Mouse (Mus musculus) limb, embryonic 14.5 days (tissue): ENCODE data around the gene Ttll3. TPM values are rescaled to one million over a fixed set of nuclear protein-coding genes. Genes with fewer than 3 reads are reported as not detected.

ENCODE experiments used
- ATAC-seq: fragments of 200-750 bp; cut with Nextera tagmentation; 2 replicates; pipeline ENCODE4 v1.8.0; 2017; ENCODE audit warnings: low read depth, moderate number of reproducible peaks, moderate TSS enrichment; ENCODE audit not compliant: low FRiP score
- DNase-seq: peaks from one replicate; pipeline ENCODE4 v3.0.0-alpha.2; 2015; ENCODE audit warnings: low spot score
- H3K27ac ChIP-seq: fragments of 300-500 bp; sonication (generic); replicated peaks from 2 replicates; pipeline ENCODE4 v1.5.1; 2014; ENCODE audit warnings: low read depth, mild to moderate bottlenecking, low read length, moderate library complexity, mixed read lengths
- H3K27me3 ChIP-seq: fragments of 300-500 bp; sonication (generic); 2 replicates; pipeline ENCODE4 v1.6.1; 2014; ENCODE audit warnings: low read length, mixed read lengths; ENCODE audit not compliant: control insufficient read depth, insufficient read depth
- H3K36me3 ChIP-seq: fragments of 300-500 bp; sonication (generic); 2 replicates; pipeline ENCODE4 v1.6.1; 2014; ENCODE audit warnings: mild to moderate bottlenecking, low read length, moderate library complexity, mixed read lengths; ENCODE audit not compliant: control insufficient read depth, insufficient read depth
- H3K4me1 ChIP-seq: fragments of 300-500 bp; sonication (generic); 2 replicates; pipeline ENCODE4 v1.6.1; 2014; ENCODE audit warnings: antibody characterized with exemption, low read length, mixed read lengths; ENCODE audit not compliant: control insufficient read depth, insufficient read depth
- H3K4me2 ChIP-seq: fragments of 300-500 bp; sonication (generic); replicated peaks from 2 replicates; pipeline ENCODE4 v1.6.1; 2014; ENCODE audit warnings: low read depth, mild to moderate bottlenecking, low read length, moderate library complexity; ENCODE audit not compliant: severe bottlenecking
- H3K4me3 ChIP-seq: fragments of 300-500 bp; sonication (generic); replicated peaks from 2 replicates; pipeline ENCODE4 v1.5.1; 2014; ENCODE audit warnings: low read length
- H3K9ac ChIP-seq: fragments of 300-500 bp; sonication (generic); 2 replicates; pipeline ENCODE4 v1.6.1; 2014; ENCODE audit warnings: mild to moderate bottlenecking, low read depth, low read length, moderate library complexity; ENCODE audit not compliant: severe bottlenecking
- H3K9me3 ChIP-seq: fragments of 300-500 bp; sonication (generic); 2 replicates; pipeline ENCODE4 v1.6.1; 2016; ENCODE audit warnings: low read length; ENCODE audit not compliant: control insufficient read depth
- POLR2A ChIP-seq: fragments of 200-500 bp; IDR thresholded peaks from 2 replicates; pipeline ENCODE4 v1.8.0; 2012; ENCODE audit warnings: inconsistent platforms, mild to moderate bottlenecking, moderate library complexity, borderline replicate concordance; ENCODE audit not compliant: insufficient read depth, insufficient read length; ENCODE audit errors: extremely low read depth
- WGBS: fragments of 180-500 bp; shearing (Covaris S2); extraction: QIAGEN DNeasy Blood & Tissue Kit; methylation state at CpG from one replicate; pipeline ENCODE4 v1.1.7; 2014; 5-methylcytosine and 5-hydroxymethylcytosine counted together
- polyA plus RNA-seq, 2 experiments: library from polyadenylated mRNA; depleted of rRNA in 1 of 2; stranded (reverse) in 1 of 2; unstranded in 1 of 2; fragments of >200 nt; fragmentation: Nextera tagmentation in 1 of 2; extraction: Ambion mirVana in 1 of 2; gene quantifications; 2 replicates each; pipeline versions ENCODE4 v1.2.1 to v1.2.3; 2012 to 2014

The Ttll3 gene
- polyA plus RNA-seq, 2 experiments: 2.3 to 21.4 TPM

DNA sequence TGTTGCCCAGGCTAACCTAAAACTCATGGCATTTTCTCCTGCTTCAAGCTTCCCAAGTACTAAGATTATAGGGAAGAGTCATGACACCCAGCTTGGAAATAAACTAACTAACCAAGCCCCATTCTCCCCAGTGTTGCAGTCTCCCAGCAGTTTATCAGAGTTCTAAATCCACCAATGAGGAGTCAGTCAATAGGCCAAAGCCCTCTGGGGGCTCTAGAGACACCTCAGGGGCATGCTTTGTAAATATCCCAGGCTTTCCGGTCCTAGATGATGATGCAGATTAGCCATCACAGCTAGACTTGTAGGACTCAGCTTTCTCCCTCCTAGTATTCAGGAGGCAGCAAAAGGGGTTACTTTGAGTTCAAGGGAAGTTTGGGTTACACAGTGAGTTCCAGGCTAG, 20.9 kb downstream of the Ttll3 start:
- Histone ChIP-seq H3K9ac (no peak overlapping the region), H3K27me3 (no peaks in the 10 kb centered on the region), H3K4me3 (no peak overlapping the region), H3K27ac (no peak overlapping the region), H3K4me2 (no peak overlapping the region), H3K9me3 (no peaks in the 10 kb centered on the region), H3K4me1 (no peaks in the 10 kb centered on the region), H3K36me3 (peaks cover 18% of the 10 kb centered on the region)
- ATAC-seq: no peak
- no peak for DNase-seq
- no peak for TF ChIP-seq POLR2A
- 73% methylated on average over 1 of the region's 1 CpGs for WGBS

DNA sequence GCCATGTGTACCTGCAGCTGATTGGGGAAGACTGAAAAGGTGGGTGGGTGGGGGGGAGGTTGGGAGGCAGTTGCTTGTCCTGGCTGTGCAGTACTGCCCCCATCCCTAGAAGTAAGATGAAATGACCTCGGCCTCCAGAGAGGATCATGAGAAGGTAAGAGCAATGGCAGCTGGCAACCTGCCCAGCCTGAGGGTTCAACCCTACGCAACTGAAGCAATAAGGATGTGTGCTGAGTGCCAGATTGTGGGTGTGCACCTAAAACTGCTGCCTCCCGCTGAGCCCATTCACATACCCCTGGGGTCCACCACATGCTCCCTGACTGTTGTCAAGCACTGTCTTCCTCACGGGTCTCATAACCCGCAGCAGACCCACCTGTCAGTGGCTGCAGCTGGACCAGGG, 27.4 kb downstream of the Ttll3 start:
- ATAC-seq: no peak
- WGBS: 84% methylated on average over 5 of the region's 5 CpGs

DNA sequence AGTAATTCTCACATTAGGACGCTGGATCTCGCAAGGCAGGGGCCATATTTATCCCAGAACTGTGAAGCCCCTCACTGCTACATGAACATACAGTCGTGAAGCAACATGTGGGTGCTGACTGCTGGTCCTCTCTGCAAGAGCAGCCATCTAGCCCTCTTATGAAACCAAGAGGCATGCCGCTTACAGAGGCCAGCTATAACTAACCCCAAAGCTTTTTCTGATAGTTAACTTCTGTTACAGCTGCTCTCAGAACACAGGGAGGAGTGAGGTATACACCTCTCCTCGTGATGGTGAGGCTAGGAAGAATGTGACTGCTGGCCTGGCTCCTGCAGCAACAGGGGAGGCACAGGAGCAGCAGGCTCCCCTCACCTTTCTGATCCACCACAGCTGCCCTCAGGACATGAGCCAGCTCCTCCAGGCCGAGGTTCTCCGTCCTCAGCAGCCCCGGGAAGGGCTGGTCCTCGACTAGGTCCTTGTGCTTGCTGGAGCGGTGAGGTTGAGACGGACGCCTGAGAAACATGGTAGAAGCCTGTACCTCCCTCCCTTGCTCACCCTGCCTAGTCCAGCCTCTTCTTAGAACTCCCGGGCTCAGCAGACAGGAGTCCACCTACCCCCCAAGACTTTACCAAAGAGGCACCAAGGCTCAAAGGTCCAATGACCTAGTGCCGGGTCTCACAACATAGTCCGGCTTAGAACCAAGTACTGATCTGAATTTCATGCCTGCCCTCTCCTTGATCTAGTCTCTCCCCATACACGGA, 29.6 kb downstream of the Ttll3 start:
- peaks cover 7% of the 10 kb centered on the region for H3K4me1 ChIP-seq
- WGBS: 11% methylated on average over 16 of the region's 16 CpGs
- ATAC-seq (peak; percentile 53), DNase-seq (no peak)
- H3K9me3 ChIP-seq: no peaks in the 10 kb centered on the region
- H3K4me2 ChIP-seq: peak overlapping the region; percentile 90
- H3K9ac ChIP-seq: peak overlapping the region; percentile 72
- TF ChIP-seq POLR2A: no peak
- no peaks in the 10 kb centered on the region for H3K27me3 ChIP-seq
- peak overlapping the region; percentile 43; the same call in 1 of the 2 replicates for H3K27ac ChIP-seq
- peak overlapping the region; percentile 69 for H3K4me3 ChIP-seq
- peaks cover 19% of the 10 kb centered on the region for H3K36me3 ChIP-seq

More for the DNA sequence above, 27.4 kb downstream of the Ttll3 start:
- no peak overlapping the region for H3K4me3 ChIP-seq
- H3K27me3 ChIP-seq: no peaks in the 10 kb centered on the region
- no peaks in the 10 kb centered on the region for H3K9me3 ChIP-seq
- no peak overlapping the region for H3K4me2 ChIP-seq
- no peak overlapping the region for H3K9ac ChIP-seq
- H3K4me1 ChIP-seq: peaks cover 7% of the 10 kb centered on the region
- no peak for TF ChIP-seq POLR2A
- H3K27ac ChIP-seq: no peak overlapping the region
- DNase-seq: no peak
- H3K36me3 ChIP-seq: peaks cover 21% of the 10 kb centered on the region

DNA sequence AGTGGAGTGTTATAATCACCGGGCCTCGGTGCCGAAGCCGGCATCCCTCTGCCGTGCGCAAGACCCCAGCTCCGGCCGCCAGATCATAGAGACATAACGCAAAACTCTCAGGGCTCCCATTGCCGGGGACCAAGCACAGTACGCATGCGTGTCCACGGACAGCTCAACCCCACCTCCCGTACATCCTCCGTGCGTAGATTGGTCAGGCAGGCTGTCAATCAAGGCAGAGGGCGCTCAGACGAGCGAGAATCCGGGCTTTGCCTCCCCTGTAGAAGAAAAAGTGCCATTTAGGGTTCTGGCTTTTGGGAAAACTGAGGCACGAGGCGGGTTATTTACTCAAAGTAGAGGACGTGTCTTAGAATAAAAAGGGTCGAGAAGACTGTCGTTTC, 30.1 kb downstream of the Ttll3 start, which contains the start of gene Rpusd3:
Rpusd3 (minus strand) TSS at position 142 of the 389 bp plus-strand sequence.
- no peaks in the 10 kb centered on the region for H3K9me3 ChIP-seq
- H3K27ac ChIP-seq: peak within 1 kb of the TSS; percentile 43; the same call in 1 of the 2 replicates
- peak; percentile 97 for DNase-seq

DNA sequence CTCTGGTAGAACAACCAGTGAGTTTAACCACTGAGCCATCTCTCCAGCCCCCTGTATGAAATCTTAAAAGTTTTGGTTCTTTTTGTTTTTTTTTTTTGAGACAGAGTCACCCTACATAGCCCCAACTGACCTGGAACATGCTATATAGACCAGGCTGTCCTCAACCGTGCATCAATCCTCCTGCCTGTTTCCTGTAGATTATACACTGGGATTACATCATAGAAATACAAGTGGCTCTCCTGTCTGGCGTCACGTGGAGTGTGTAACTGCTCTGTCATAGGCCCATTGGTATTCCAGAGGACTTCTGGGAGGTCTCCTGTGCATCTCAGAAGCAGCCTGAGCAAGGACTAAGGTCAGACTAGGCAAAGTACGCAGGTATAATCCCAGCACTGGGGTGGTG, 33.9 kb downstream of the Ttll3 start:
- Histone ChIP-seq H3K36me3 (no peaks in the 10 kb centered on the region), H3K9me3 (no peaks in the 10 kb centered on the region), H3K4me1 (peaks cover 7% of the 10 kb centered on the region), H3K4me2 (no peak overlapping the region), H3K4me3 (no peak overlapping the region), H3K27me3 (no peaks in the 10 kb centered on the region), H3K27ac (no peak overlapping the region), H3K9ac (no peak overlapping the region)
- no peak for TF ChIP-seq POLR2A
- no peak for DNase-seq
- WGBS: 68% methylated on average over 4 of the region's 4 CpGs
- ATAC-seq: no peak

More for the DNA sequence above, 30.1 kb downstream of the Ttll3 start, which contains the start of gene Rpusd3:
- no peaks in the 10 kb centered on the region for H3K27me3 ChIP-seq
- ATAC-seq: peak; percentile 99
- WGBS: 2% methylated on average over 25 of the region's 25 CpGs
- no peak for TF ChIP-seq POLR2A
- H3K4me1 ChIP-seq: peaks cover 7% of the 10 kb centered on the region
- H3K36me3 ChIP-seq: peaks cover 15% of the 10 kb centered on the region
- H3K4me2 ChIP-seq: peak within 1 kb of the TSS; percentile 90
- H3K4me3 ChIP-seq: peak within 1 kb of the TSS; percentile 69
- H3K9ac ChIP-seq: peak within 1 kb of the TSS; percentile 72
